Mouse (Mus musculus): ENCODE measurements around the gene Srxn1. TPM values are rescaled to one million over a fixed set of nuclear protein-coding genes. Genes with fewer than 3 reads are reported as not detected.

Srxn1 gene
- total and polyA plus RNA-seq, 3 experiments = not detected

- no peak for TF ChIP-seq ZKSCAN1 (IDR thresholded peaks at IDR 0.05; ENCODE audit: borderline replicate concordance, low read depth, low read length)
- no peak for TF ChIP-seq SMC3 (IDR thresholded peaks at IDR 0.05; ENCODE audit: low read depth, low read length)
- no peak for TF ChIP-seq MYC (IDR thresholded peaks at IDR 0.05; ENCODE audit: low read depth, low read length)
- TF ChIP-seq ZMIZ1 (IDR thresholded peaks at IDR 0.05; ENCODE audit: low read depth, low read length) = no peak
- no peak for TF ChIP-seq ZC3H11A (IDR thresholded peaks at IDR 0.05; ENCODE audit: low read depth, low read length)
- no peak for TF ChIP-seq POLR2AphosphoS2 (IDR thresholded peaks at IDR 0.05; ENCODE audit: low read depth, low read length)
- no peak for TF ChIP-seq PAX5 (IDR thresholded peaks at IDR 0.05; ENCODE audit: low read length)
- TF ChIP-seq USF1 (IDR thresholded peaks at IDR 0.05; ENCODE audit: low read depth, low read length) = no peak
- TF ChIP-seq MAZ (IDR thresholded peaks at IDR 0.05; ENCODE audit: low read depth, low read length) = no peak
- TF ChIP-seq IRF4 (IDR thresholded peaks at IDR 0.05; ENCODE audit: low read depth, low read length) = no peak
- no peak for TF ChIP-seq ZNF384 (IDR thresholded peaks at IDR 0.05; ENCODE audit: low read depth, low read length)
- TF ChIP-seq TBP (conservative IDR thresholded peaks at IDR 0.05; ENCODE audit: low read depth, low read length) = no peak
- in situ Hi-C loops (cut with MboI; ENCODE audit: low pct_ligation_motif_present, low pct_unique_long_range_greater_than_20kb, low sequenced_read_pairs) (no loop called here), dilution Hi-C loops (cut with MboI; ENCODE audit: extremely low pct_ligation_motif_present, extremely low pct_unique_long_range_greater_than_20kb, low sequenced_read_pairs) (no loop called here)
- no peak overlapping the region for H3K4me2 ChIP-seq (ENCODE audit: insufficient read depth, low read depth, poor library complexity, severe bottlenecking)
- H3K9ac ChIP-seq (ENCODE audit: insufficient read depth, low read depth) = no peak overlapping the region
- H3K27me3 ChIP-seq (replicated peaks) = peaks cover 91% of the 10 kb centered on the region
- DNase-seq (ENCODE audit: extremely low read depth) = no peak
- H3K79me2 ChIP-seq (replicated peaks; ENCODE audit: control insufficient read depth, extremely low read depth, insufficient read depth, poor library complexity, severe bottlenecking) = no peaks in the 10 kb centered on the region
- no peak overlapping the region for H3K27ac ChIP-seq (ENCODE audit: insufficient read depth, low read depth)
- no peak overlapping the region for H3K4me3 ChIP-seq (replicated peaks in 1 of 3; ENCODE audit: low read depth in 2 of 3, low read length in 2 of 3, poor library complexity in 1 of 3)
- no peaks in the 10 kb centered on the region for H3K36me3 ChIP-seq (replicated peaks in 1 of 2; ENCODE audit: control insufficient read depth in 1 of 2, insufficient read depth in 1 of 2, low read length in 1 of 2)
- no peaks in the 10 kb centered on the region for H3K4me1 ChIP-seq (ENCODE audit: control insufficient read depth in 1 of 2, insufficient read depth in 2 of 2)
- no peaks in the 10 kb centered on the region for H3K9me3 ChIP-seq (replicated peaks; ENCODE audit: low read length)
Measured at GRCm38 (mm10) chr2:152132691-152133090, 27.4 kb downstream of the Srxn1 start.

- H3K9ac ChIP-seq (ENCODE audit: insufficient read depth, low read depth) = no peak overlapping the region
- H3K27me3 ChIP-seq (replicated peaks) = peaks cover 77% of the 10 kb centered on the region
- DNase-seq (ENCODE audit: extremely low read depth) = no peak
- TF ChIP-seq ETS1 (conservative IDR thresholded peaks at IDR 0.05; ENCODE audit: low read depth, low read length) = no peak
- no peak for TF ChIP-seq CHD1 (IDR thresholded peaks at IDR 0.05; ENCODE audit: low read depth, low read length)
- TF ChIP-seq PAX5 (IDR thresholded peaks at IDR 0.05; ENCODE audit: low read length) = no peak
- TF ChIP-seq E2F4 (IDR thresholded peaks at IDR 0.05; ENCODE audit: insufficient replicate concordance, low read depth, low read length) = no peak
- TF ChIP-seq TBP (conservative IDR thresholded peaks at IDR 0.05; ENCODE audit: low read depth, low read length) = no peak
- TF ChIP-seq MAZ (IDR thresholded peaks at IDR 0.05; ENCODE audit: low read depth, low read length) = no peak
- TF ChIP-seq HCFC1 (IDR thresholded peaks at IDR 0.05; ENCODE audit: low read depth, low read length) = no peak
- no peak for TF ChIP-seq NELFE (IDR thresholded peaks at IDR 0.05; ENCODE audit: low read depth, low read length)
- TF ChIP-seq ZKSCAN1 (IDR thresholded peaks at IDR 0.05; ENCODE audit: borderline replicate concordance, low read depth, low read length) = no peak
- no peak for TF ChIP-seq JUND (conservative IDR thresholded peaks at IDR 0.05; ENCODE audit: low read depth, low read length)
- no peak for TF ChIP-seq NRF1 (IDR thresholded peaks at IDR 0.05; ENCODE audit: low read depth, low read length)
- TF ChIP-seq RAD21 (IDR thresholded peaks at IDR 0.05; ENCODE audit: low read depth, low read length) = no peak
- no peak for TF ChIP-seq ZMIZ1 (IDR thresholded peaks at IDR 0.05; ENCODE audit: low read depth, low read length)
- no peak for TF ChIP-seq MXI1 (IDR thresholded peaks at IDR 0.05; ENCODE audit: low read depth, low read length)
- no peak for TF ChIP-seq RCOR1 (conservative IDR thresholded peaks at IDR 0.05; ENCODE audit: low read depth, low read length)
- TF ChIP-seq ZNF384 (IDR thresholded peaks at IDR 0.05; ENCODE audit: low read depth, low read length) = no peak
- TF ChIP-seq USF1 (IDR thresholded peaks at IDR 0.05; ENCODE audit: low read depth, low read length) = no peak
- no peak overlapping the region for H3K4me2 ChIP-seq (ENCODE audit: insufficient read depth, low read depth, poor library complexity, severe bottlenecking)
- in situ Hi-C loops (cut with MboI; ENCODE audit: low pct_ligation_motif_present, low pct_unique_long_range_greater_than_20kb, low sequenced_read_pairs) (no loop called here), dilution Hi-C loops (cut with MboI; ENCODE audit: extremely low pct_ligation_motif_present, extremely low pct_unique_long_range_greater_than_20kb, low sequenced_read_pairs) (no loop called here)
- no peaks in the 10 kb centered on the region for H3K36me3 ChIP-seq (replicated peaks in 1 of 2; ENCODE audit: control insufficient read depth in 1 of 2, insufficient read depth in 1 of 2, low read length in 1 of 2)
- H3K9me3 ChIP-seq (replicated peaks; ENCODE audit: low read length) = no peaks in the 10 kb centered on the region
- no peak overlapping the region for H3K27ac ChIP-seq (ENCODE audit: insufficient read depth, low read depth)
- H3K4me3 ChIP-seq (replicated peaks in 1 of 3; ENCODE audit: low read depth in 2 of 3, low read length in 2 of 3, poor library complexity in 1 of 3) = no peak overlapping the region
- H3K4me1 ChIP-seq (ENCODE audit: control insufficient read depth in 1 of 2, insufficient read depth in 2 of 2) = no peaks in the 10 kb centered on the region
- H3K79me2 ChIP-seq (replicated peaks; ENCODE audit: control insufficient read depth, extremely low read depth, insufficient read depth, poor library complexity, severe bottlenecking) = no peaks in the 10 kb centered on the region
Measured at GRCm38 (mm10) chr2:152139191-152139987, 34.1 kb downstream of the Srxn1 start.
